Mouse (Mus musculus): ENCODE measurements around the gene Hoxc12.

Hoxc12 gene

GRCm38 (mm10) chr15:102937036-102937666 lies 594 bp downstream of the Hoxc12 start:
- intact Hi-C loops (cut with DNase I): no loop called here

- intact Hi-C loops (cut with DNase I): loop anchor here (10.0 kb wide), 1 partner anchor 155 kb away; no protein-coding TSS in a partner anchor
Observed at GRCm38 (mm10) chr15:102939256-102940155, 2.9 kb downstream of the Hoxc12 start.

GRCm38 (mm10) chr15:102942739-102943467 lies 6.3 kb downstream of the Hoxc12 start:
- intact Hi-C loops (cut with DNase I): loop anchor here (10.0 kb wide), 1 partner anchor 158 kb away; no protein-coding TSS in a partner anchor

- intact Hi-C loops (cut with DNase I): loop anchor here (10.0 kb wide), 1 partner anchor 159 kb away; no protein-coding TSS in a partner anchor
Observed at GRCm38 (mm10) chr15:102943468-102943813, 6.9 kb downstream of the Hoxc12 start.

- intact Hi-C loops (cut with DNase I): loop anchor here (10.0 kb wide), 1 partner anchor 161 kb away; no protein-coding TSS in a partner anchor
Observed at GRCm38 (mm10) chr15:102945185-102946077, 8.9 kb downstream of the Hoxc12 start.

- intact Hi-C loops (cut with DNase I): loop anchor here (10.0 kb wide), 1 partner anchor 162 kb away; no protein-coding TSS in a partner anchor
Observed at GRCm38 (mm10) chr15:102947276-102947675, 10.7 kb downstream of the Hoxc12 start.

GRCm38 (mm10) chr15:102948842-102949241 lies 12.3 kb downstream of the Hoxc12 start:
- intact Hi-C loops (cut with DNase I): loop anchor here (10.0 kb wide), 1 partner anchor 164 kb away; no protein-coding TSS in a partner anchor

GRCm38 (mm10) chr15:102949696-102950095 lies 13.1 kb downstream of the Hoxc12 start:
- intact Hi-C loops (cut with DNase I): loop anchor here (10.0 kb wide), 1 partner anchor 165 kb away; no protein-coding TSS in a partner anchor

GRCm38 (mm10) chr15:102950877-102951276 lies 14.3 kb downstream of the Hoxc12 start:
- intact Hi-C loops (cut with DNase I): no loop called here

- intact Hi-C loops (cut with DNase I): no loop called here
Observed at GRCm38 (mm10) chr15:102953561-102953960, 17.0 kb downstream of the Hoxc12 start.

- intact Hi-C loops (cut with DNase I): no loop called here
Observed at GRCm38 (mm10) chr15:102954192-102955006, 17.8 kb downstream of the Hoxc12 start, which contains the start of gene Hoxc11. Hoxc11 (plus strand) TSS chr15:102954427.

- intact Hi-C loops (cut with DNase I): no loop called here
Observed at GRCm38 (mm10) chr15:102955007-102955382, 18.4 kb downstream of the Hoxc12 start.

- intact Hi-C loops (cut with DNase I): no loop called here
Observed at GRCm38 (mm10) chr15:102955833-102956640, 19.5 kb downstream of the Hoxc12 start.

- intact Hi-C loops (cut with DNase I): no loop called here
Observed at GRCm38 (mm10) chr15:102956906-102957305, 20.3 kb downstream of the Hoxc12 start.

- intact Hi-C loops (cut with DNase I): no loop called here
Observed at GRCm38 (mm10) chr15:102959663-102960191, 23.2 kb downstream of the Hoxc12 start.

- intact Hi-C loops (cut with DNase I): no loop called here
Observed at GRCm38 (mm10) chr15:102961728-102962127, 25.2 kb downstream of the Hoxc12 start.

GRCm38 (mm10) chr15:102962492-102962891 lies 25.9 kb downstream of the Hoxc12 start:
- intact Hi-C loops (cut with DNase I): no loop called here

GRCm38 (mm10) chr15:102963259-102963658 lies 26.7 kb downstream of the Hoxc12 start:
- intact Hi-C loops (cut with DNase I): no loop called here

All from adrenal gland (tissue).